Mouse (Mus musculus) brain, embryonic 14.5 days (tissue): ENCODE results near the gene Rps6kb1.

Experiments used
- CTCF ChIP-seq: fragments of 200-500 bp; IDR thresholded peaks from 2 replicates; pipeline ENCODE4 v1.5.1; 2012; ENCODE audit warnings: inconsistent platforms, mild to moderate bottlenecking, moderate library complexity, borderline replicate concordance; ENCODE audit not compliant: insufficient read depth, insufficient read length; ENCODE audit errors: extremely low read depth
- POLR2A ChIP-seq: fragments of 200-500 bp; IDR thresholded peaks from 2 replicates; pipeline ENCODE4 v1.6.1; 2012; ENCODE audit warnings: mild to moderate bottlenecking, inconsistent platforms, borderline replicate concordance; ENCODE audit not compliant: poor library complexity, insufficient read depth, insufficient read length, severe bottlenecking; ENCODE audit errors: extremely low read depth

- TF ChIP-seq CTCF (no peak), POLR2A (no peak)
These were observed 41.0 kb upstream of the Rps6kb1 start for GRCm38 (mm10) chr11:86585598-86585984.
